Mouse (Mus musculus): ENCODE data around the gene Prkab1.
A peak's percentile ranks its signal among the peaks of the same experiment; 100 is the strongest.

Prkab1 gene

GRCm38 (mm10) chr5:116024327-116024739 lies at the start of gene Prkab1:
TSS of gene Prkab1 (minus strand) at chr5:116024508.
- DNase-seq (ENCODE audit: low spot score): peak; percentile 86

GRCm38 (mm10) chr5:116069618-116070017 lies 45.3 kb upstream of the Prkab1 start:
- DNase-seq (ENCODE audit: low spot score): no peak

- DNase-seq (ENCODE audit: low spot score): no peak
Measured at GRCm38 (mm10) chr5:116052826-116053225, 28.5 kb upstream of the Prkab1 start.

GRCm38 (mm10) chr5:116052171-116052570 lies 27.9 kb upstream of the Prkab1 start:
- no peak for DNase-seq (ENCODE audit: low spot score)

GRCm38 (mm10) chr5:116049821-116050220 lies 25.5 kb upstream of the Prkab1 start:
- DNase-seq (ENCODE audit: low spot score): no peak

- DNase-seq (ENCODE audit: low spot score): no peak
Measured at GRCm38 (mm10) chr5:116048321-116048720, 24.0 kb upstream of the Prkab1 start.

GRCm38 (mm10) chr5:116046246-116046645 lies 21.9 kb upstream of the Prkab1 start:
- DNase-seq (ENCODE audit: low spot score): no peak

GRCm38 (mm10) chr5:116045581-116045980 lies 21.3 kb upstream of the Prkab1 start:
- no peak for DNase-seq (ENCODE audit: low spot score)

GRCm38 (mm10) chr5:116042241-116042640 lies 17.9 kb upstream of the Prkab1 start:
- DNase-seq (ENCODE audit: low spot score): no peak

- DNase-seq (ENCODE audit: low spot score): no peak
Measured at GRCm38 (mm10) chr5:116039706-116040105, 15.4 kb upstream of the Prkab1 start.

- no peak for DNase-seq (ENCODE audit: low spot score)
Measured at GRCm38 (mm10) chr5:116037731-116038130, 13.4 kb upstream of the Prkab1 start.

GRCm38 (mm10) chr5:116036465-116036864 lies 12.2 kb upstream of the Prkab1 start:
- DNase-seq (ENCODE audit: low spot score): no peak

GRCm38 (mm10) chr5:116031190-116031577 lies 6.9 kb upstream of the Prkab1 start:
- peak; percentile 83 for DNase-seq (ENCODE audit: low spot score)

GRCm38 (mm10) chr5:116030566-116031189 lies 6.4 kb upstream of the Prkab1 start:
- peak; percentile 40 for DNase-seq (ENCODE audit: low spot score)

- no peak for DNase-seq (ENCODE audit: low spot score)
Measured at GRCm38 (mm10) chr5:116029071-116029470, 4.8 kb upstream of the Prkab1 start.

- DNase-seq (ENCODE audit: low spot score): peak; percentile 37
Measured at GRCm38 (mm10) chr5:116026561-116026960, 2.3 kb upstream of the Prkab1 start.

- no peak for DNase-seq (ENCODE audit: low spot score)
Measured at GRCm38 (mm10) chr5:116026107-116026506, 1.8 kb upstream of the Prkab1 start.

- no peak for DNase-seq (ENCODE audit: low spot score)
Measured at GRCm38 (mm10) chr5:116023821-116024284, 455 bp downstream of the Prkab1 start.

GRCm38 (mm10) chr5:116023251-116023661 lies 1.1 kb downstream of the Prkab1 start:
- peak; percentile 47 for DNase-seq (ENCODE audit: low spot score)

- no peak for DNase-seq (ENCODE audit: low spot score)
Measured at GRCm38 (mm10) chr5:116022658-116023200, 1.6 kb downstream of the Prkab1 start.

GRCm38 (mm10) chr5:116022131-116022530 lies 2.2 kb downstream of the Prkab1 start:
- no peak for DNase-seq (ENCODE audit: low spot score)

GRCm38 (mm10) chr5:116021552-116021951 lies 2.8 kb downstream of the Prkab1 start:
- DNase-seq (ENCODE audit: low spot score): peak; percentile 39

GRCm38 (mm10) chr5:116019371-116019770 lies 4.9 kb downstream of the Prkab1 start:
- DNase-seq (ENCODE audit: low spot score): peak; percentile 40

GRCm38 (mm10) chr5:116018784-116019183 lies 5.5 kb downstream of the Prkab1 start:
- peak; percentile 42 for DNase-seq (ENCODE audit: low spot score)
